20 mouse cellular contexts compared by ENCODE assay signal in the genomic region with DNA sequence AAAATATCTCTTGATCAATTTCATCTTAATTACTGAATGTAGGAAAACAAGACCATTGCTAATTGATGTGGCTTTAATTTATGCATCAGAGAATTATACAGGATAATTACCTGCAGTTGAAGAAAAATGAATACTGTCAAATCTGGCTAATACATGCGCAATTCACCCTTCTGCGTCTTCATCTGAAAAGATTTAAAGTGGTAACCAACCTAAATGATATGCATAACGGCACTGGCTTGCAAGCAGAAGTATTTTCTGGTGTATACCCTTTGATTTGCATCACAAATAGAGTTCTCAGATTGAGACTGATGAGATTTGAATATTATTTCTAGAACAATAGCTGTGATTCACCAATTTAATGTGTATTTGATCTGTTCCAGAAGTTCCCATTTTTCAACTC.
A peak's percentile ranks its signal among the peaks of the same experiment; 100 is the strongest.
DNase-seq lines count a peak whose midpoint lies in the region; ATAC-seq and TF ChIP-seq lines count a peak whose summit lies in the region.
"Had no signal": no experiment of that assay in that cellular context is flagged by ENCODE, and none has a peak within 500 bp of the region (broad histone marks: within the 10 kb centered on the region; RNA-seq: fewer than 3 reads in every experiment).

No protein-coding gene starts in this region.

- peaks cover 25% of the 10 kb centered on the region for H3K4me1 ChIP-seq in forebrain, embryonic 13.5 days
- H3K4me1 ChIP-seq in forebrain, embryonic 10.5 days = peaks cover 9% of the 10 kb centered on the region
- peaks cover 37% of the 10 kb centered on the region for H3K4me1 ChIP-seq in neural tube, embryonic 13.5 days (replicated peaks)
- H3K4me1 ChIP-seq in neural tube, embryonic 15.5 days = peaks cover 17% of the 10 kb centered on the region
- 0 out of 2 replicates have a peak, but pooled peaks cover 4% of the 10 kb centered on the region for H3K4me1 ChIP-seq in forebrain, postnatal 0 days (ENCODE audit: insufficient read depth)

- peak; percentile 57; the same call in 1 of the 2 replicates for ATAC-seq in forebrain, embryonic 13.5 days
- ATAC-seq in neural tube, embryonic 13.5 days (ENCODE audit: low read depth) = no peak
- ATAC-seq in neural tube, embryonic 15.5 days (ENCODE audit: low FRiP score) = no peak
- peak; percentile 54; the same call in 1 of the 2 replicates for ATAC-seq in forebrain, postnatal 0 days

- no peaks in the 10 kb centered on the region for H3K9me3 ChIP-seq in forebrain, embryonic 13.5 days (replicated peaks)
- H3K9me3 ChIP-seq in forebrain, embryonic 10.5 days = no peaks in the 10 kb centered on the region
- H3K9me3 ChIP-seq in neural tube, embryonic 13.5 days = no peaks in the 10 kb centered on the region
- H3K9me3 ChIP-seq in neural tube, embryonic 15.5 days (replicated peaks) = no peaks in the 10 kb centered on the region
- no peaks in the 10 kb centered on the region for H3K9me3 ChIP-seq in forebrain, postnatal 0 days (ENCODE audit: low read length)
- H3K9me3 ChIP-seq: embryonic facial prominence, embryonic 10.5 days; heart, embryonic 13.5 days had no signal

- WGBS in forebrain, embryonic 13.5 days = 52% methylated on average over 3 of the region's 3 CpGs
- WGBS in forebrain, embryonic 10.5 days = 92% methylated on average over 3 of the region's 3 CpGs
- WGBS in neural tube, embryonic 13.5 days = 45% methylated on average over 3 of the region's 3 CpGs
- WGBS in neural tube, embryonic 15.5 days = 32% methylated on average over 3 of the region's 3 CpGs
- 34% methylated on average over 3 of the region's 3 CpGs for WGBS in forebrain, postnatal 0 days

- no peak overlapping the region for H3K4me3 ChIP-seq in forebrain, embryonic 13.5 days
- H3K4me3 ChIP-seq in forebrain, embryonic 10.5 days = no peak overlapping the region
- no peak overlapping the region for H3K4me3 ChIP-seq in layer of hippocampus, adult 2 months
- no peak overlapping the region for H3K4me3 ChIP-seq in neural tube, embryonic 13.5 days
- no peak overlapping the region for H3K4me3 ChIP-seq in neural tube, embryonic 15.5 days (replicated peaks)
- H3K4me3 ChIP-seq in forebrain, postnatal 0 days (ENCODE audit: low read depth, low read length) = no peak overlapping the region
- H3K4me3 ChIP-seq: embryonic facial prominence, embryonic 10.5 days; erythroblast, embryonic 14.5 days; gastrocnemius, adult 2 months; heart, embryonic 13.5 days had no signal

- H3K9ac ChIP-seq in forebrain, embryonic 13.5 days = no peak overlapping the region
- H3K9ac ChIP-seq in neural tube, embryonic 13.5 days = no peak overlapping the region
- no peak overlapping the region for H3K9ac ChIP-seq in neural tube, embryonic 15.5 days (replicated peaks)
- no peak overlapping the region for H3K9ac ChIP-seq in forebrain, postnatal 0 days
- H3K9ac ChIP-seq: heart, embryonic 13.5 days had no signal

- DNase-seq in forebrain, embryonic 10.5 days (ENCODE audit: extremely low spot score, low spot score) = no peak
- DNase-seq in layer of hippocampus, adult 2 months (ENCODE audit: low spot score in 2 of 2) = no peak
- no peak for DNase-seq in layer of hippocampus, adult 18-20 months (ENCODE audit: low spot score in 2 of 2)
- no peak for DNase-seq in forebrain, postnatal 0 days
- no peak for DNase-seq in embryo, embryonic 11 days
- DNase-seq: adrenal gland, postnatal 10 days; cerebellum, adult 11-12 months; cerebellum, adult 9-11 months; cerebellum, postnatal 36 days; gastrocnemius, adult 2 months; gastrocnemius, postnatal 36 days; heart, adult 11 months; heart, postnatal 36 days; kidney, adult 18-20 months had no signal

- TF ChIP-seq CTCF in layer of hippocampus, adult 2 months (conservative IDR thresholded peaks at IDR 0.05) = no peak
- TF ChIP-seq CTCF in forebrain, postnatal 0 days (IDR thresholded peaks at IDR 0.05; ENCODE audit: low read depth) = no peak

- H3K36me3 ChIP-seq in forebrain, embryonic 13.5 days (ENCODE audit: poor library complexity, severe bottlenecking) = no peaks in the 10 kb centered on the region
- H3K36me3 ChIP-seq in forebrain, embryonic 10.5 days (replicated peaks) = no peaks in the 10 kb centered on the region
- H3K36me3 ChIP-seq in neural tube, embryonic 13.5 days = 0 out of 2 replicates have a peak, but pooled peaks cover 5% of the 10 kb centered on the region
- no peaks in the 10 kb centered on the region for H3K36me3 ChIP-seq in neural tube, embryonic 15.5 days
- no peaks in the 10 kb centered on the region for H3K36me3 ChIP-seq in forebrain, postnatal 0 days (ENCODE audit: insufficient read depth)
- H3K36me3 ChIP-seq: embryonic facial prominence, embryonic 10.5 days; heart, embryonic 13.5 days had no signal

- H3K27ac ChIP-seq in forebrain, embryonic 13.5 days = peak overlapping the region; percentile 73
- H3K27ac ChIP-seq in forebrain, embryonic 10.5 days = no peak overlapping the region
- peak overlapping the region; percentile 85 for H3K27ac ChIP-seq in layer of hippocampus, adult 2 months
- H3K27ac ChIP-seq in neural tube, embryonic 13.5 days (replicated peaks) = peak overlapping the region; percentile 81
- no peak overlapping the region for H3K27ac ChIP-seq in neural tube, embryonic 15.5 days (replicated peaks)
- H3K27ac ChIP-seq in forebrain, postnatal 0 days (ENCODE audit: low read depth, low read length) = peak overlapping the region; percentile 73
- H3K27ac ChIP-seq: embryonic facial prominence, embryonic 10.5 days; heart, embryonic 13.5 days had no signal

- no peak overlapping the region for H3K4me2 ChIP-seq in forebrain, embryonic 13.5 days
- no peak overlapping the region for H3K4me2 ChIP-seq in neural tube, embryonic 13.5 days
- no peak overlapping the region for H3K4me2 ChIP-seq in neural tube, embryonic 15.5 days
- H3K4me2 ChIP-seq in forebrain, postnatal 0 days (ENCODE audit: low read depth) = no peak overlapping the region
- H3K4me2 ChIP-seq: heart, embryonic 13.5 days had no signal

- no peaks in the 10 kb centered on the region for H3K27me3 ChIP-seq in forebrain, embryonic 13.5 days
- no peaks in the 10 kb centered on the region for H3K27me3 ChIP-seq in forebrain, embryonic 10.5 days (ENCODE audit: poor library complexity, severe bottlenecking)
- no peaks in the 10 kb centered on the region for H3K27me3 ChIP-seq in neural tube, embryonic 13.5 days
- H3K27me3 ChIP-seq in neural tube, embryonic 15.5 days (replicated peaks) = no peaks in the 10 kb centered on the region
- H3K27me3 ChIP-seq in forebrain, postnatal 0 days (ENCODE audit: insufficient read depth, low read length) = no peaks in the 10 kb centered on the region
- H3K27me3 ChIP-seq: heart, embryonic 13.5 days had no signal

Comparison
In these comparisons a context has a peak if more than half of its experiments do, and no peak if none do; other contexts are left out.
1. H3K27ac ChIP-seq: peak in forebrain, embryonic 13.5 days (single experiment), layer of hippocampus, adult 2 months (single experiment), neural tube, embryonic 13.5 days (single experiment) and forebrain, postnatal 0 days (single experiment); none in forebrain, embryonic 10.5 days (single experiment) and neural tube, embryonic 15.5 days (single experiment).
2. ATAC-seq: peak in forebrain, embryonic 13.5 days (single experiment) and forebrain, postnatal 0 days (single experiment); none in neural tube, embryonic 13.5 days (single experiment) and neural tube, embryonic 15.5 days (single experiment).